Mouse (Mus musculus) gastrocnemius, postnatal 14 days (tissue): ENCODE results near the gene Hmga2. TPM values are rescaled to one million over a fixed set of nuclear protein-coding genes. Genes with fewer than 3 reads are reported as not detected.

Experiments
- DNase-seq: peaks from one replicate; pipeline ENCODE4 v3.0.0; 2021; ENCODE audit warnings: mixed read lengths
- intact Hi-C: fragments of 180-260 bp; cut with DNase I; formaldehyde crosslinking; loops from one replicate; pipeline ENCODE4 v1.15.1; 2025; ENCODE audit warnings: low total_unique reads
- long read RNA-seq, 2 experiments: library from polyadenylated mRNA; stranded (forward); transcript quantifications; one replicate each; pipeline ENCODE4 v2.0.0; 2021
- total RNA-seq, 2 experiments: library from RNA; stranded (reverse); gene quantifications; 2 replicates each; pipeline ENCODE4 v1.2.3; 2021

The Hmga2 gene
- under 1 TPM in 1 of 2 experiments, not detected in 1; 0.06 TPM for total RNA-seq
- long read RNA-seq, experiment 1 = 0 reads
- long read RNA-seq, experiment 2 = 0 reads

DNA sequence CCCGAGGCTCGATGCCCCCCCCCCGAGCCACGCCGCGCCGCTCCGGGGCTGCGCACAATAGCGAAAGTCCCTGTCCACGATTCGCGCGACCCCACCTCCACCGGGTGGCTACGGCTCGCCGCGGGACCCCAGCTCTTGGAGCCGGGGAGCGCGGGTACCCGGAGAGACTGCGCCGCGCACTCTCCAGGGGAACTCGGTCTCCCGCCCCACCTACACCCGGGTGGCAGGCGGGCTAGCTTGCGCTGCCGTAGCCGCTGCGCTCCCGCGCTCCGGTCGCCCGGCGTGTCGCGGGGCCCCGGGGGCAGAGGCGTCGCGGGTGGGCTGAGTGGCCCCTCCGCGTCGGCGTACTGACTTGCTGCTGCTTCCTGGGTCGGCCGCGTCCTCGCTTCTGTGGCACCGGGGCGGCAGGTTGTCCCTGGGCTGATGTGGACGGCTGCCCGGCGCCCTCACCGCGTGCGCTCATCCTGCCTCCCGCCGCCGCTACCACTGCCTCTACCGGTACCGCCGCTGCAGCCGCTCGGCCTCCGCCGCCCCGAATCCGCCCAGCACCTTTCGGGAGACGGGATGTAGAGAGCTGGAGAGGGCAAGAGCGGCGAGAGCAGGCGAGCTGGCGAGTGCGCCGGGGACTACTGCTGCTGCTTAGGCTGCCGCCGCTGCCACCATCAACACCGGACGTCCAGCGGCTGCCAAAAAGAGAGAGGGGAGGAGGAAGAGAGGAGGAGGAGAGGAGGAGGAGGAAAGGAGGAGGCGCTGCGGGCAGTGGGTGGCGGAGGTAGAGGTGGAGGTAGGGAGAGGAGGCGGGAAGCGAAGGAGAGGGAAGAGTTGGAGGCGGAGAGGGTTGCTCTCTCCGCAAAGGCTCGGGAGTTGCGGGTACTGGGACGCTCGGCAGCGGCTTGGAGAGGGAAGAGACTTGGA, at the start of gene Hmga2:
Gene Hmga2 (minus strand): TSS at position 869 of the 915 bp plus-strand sequence.
- peak; percentile 35 for DNase-seq
- intact Hi-C loops = no loop called here

DNA sequence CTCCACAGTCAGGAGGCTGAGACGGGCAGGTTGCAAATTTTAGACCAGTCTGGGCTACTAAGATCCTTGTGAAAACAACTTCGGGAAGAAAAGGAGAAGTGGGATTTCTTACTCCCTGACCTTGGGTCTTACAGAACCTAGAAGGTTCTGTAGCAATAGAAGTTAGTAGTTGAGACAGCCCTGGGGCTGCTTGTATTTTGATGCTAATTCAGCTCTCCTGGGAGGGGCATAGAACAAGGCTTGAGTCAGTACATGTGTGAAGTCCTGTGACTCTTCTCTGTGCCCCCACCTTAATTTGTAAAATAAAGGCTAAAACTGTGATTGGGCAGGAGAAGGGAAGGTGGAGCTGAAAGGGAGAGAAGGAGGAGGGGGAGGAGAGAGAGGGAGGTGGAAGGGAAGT, 46.7 kb upstream of the Hmga2 start:
- DNase-seq = no peak
- intact Hi-C loops = no loop called here

DNA sequence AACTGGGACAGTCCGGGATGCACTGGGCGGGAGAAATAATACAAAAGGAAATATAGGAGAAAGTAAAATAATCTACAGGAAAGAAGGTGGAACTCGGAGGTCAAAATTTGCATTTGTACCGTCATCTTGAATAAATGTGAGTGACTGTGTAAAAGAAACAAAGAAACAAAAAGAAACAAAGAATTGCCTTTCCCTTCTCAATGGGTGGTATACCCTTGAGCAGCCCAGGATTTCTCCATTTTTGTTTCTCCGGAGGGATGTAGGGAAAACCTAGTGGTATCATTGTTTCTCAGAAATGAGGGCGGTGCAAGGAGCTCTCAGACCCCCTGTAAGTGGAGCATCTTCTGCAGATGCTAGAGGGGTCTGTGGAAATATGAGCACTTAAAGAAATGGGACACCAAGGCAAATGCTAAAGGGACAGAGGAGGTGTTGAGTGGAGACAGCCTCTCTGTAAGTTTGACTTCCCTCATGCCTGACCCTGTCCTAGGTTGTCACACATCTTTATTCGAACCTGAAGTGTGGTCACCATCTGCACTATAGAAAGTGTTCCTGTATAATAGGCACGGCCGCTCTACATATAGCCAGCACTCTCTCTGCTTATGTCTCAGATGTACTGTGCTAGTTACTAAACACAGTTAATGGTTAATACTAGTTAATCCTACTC, 45.8 kb upstream of the Hmga2 start:
- intact Hi-C loops = no loop called here
- DNase-seq = no peak

DNA sequence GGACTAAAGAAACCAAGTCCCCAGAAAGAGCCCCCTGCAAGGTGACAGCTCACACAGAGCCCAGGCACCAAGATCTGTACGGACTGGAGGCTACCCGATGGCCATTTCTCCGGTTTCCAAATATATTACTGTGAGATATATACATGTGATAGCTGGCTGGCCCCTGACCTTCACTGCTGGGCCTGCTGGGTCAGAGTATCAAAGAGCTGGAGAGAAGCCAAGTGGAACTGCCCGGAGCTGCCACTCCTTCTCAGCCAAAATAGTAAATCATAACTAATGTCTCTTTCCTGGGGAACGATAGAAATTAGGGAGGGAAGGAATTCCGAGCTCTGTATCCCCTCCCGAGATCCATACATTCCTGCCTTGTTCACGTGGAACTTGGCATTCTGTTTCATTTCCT, 40.0 kb upstream of the Hmga2 start:
- no peak for DNase-seq
- intact Hi-C loops = no loop called here

DNA sequence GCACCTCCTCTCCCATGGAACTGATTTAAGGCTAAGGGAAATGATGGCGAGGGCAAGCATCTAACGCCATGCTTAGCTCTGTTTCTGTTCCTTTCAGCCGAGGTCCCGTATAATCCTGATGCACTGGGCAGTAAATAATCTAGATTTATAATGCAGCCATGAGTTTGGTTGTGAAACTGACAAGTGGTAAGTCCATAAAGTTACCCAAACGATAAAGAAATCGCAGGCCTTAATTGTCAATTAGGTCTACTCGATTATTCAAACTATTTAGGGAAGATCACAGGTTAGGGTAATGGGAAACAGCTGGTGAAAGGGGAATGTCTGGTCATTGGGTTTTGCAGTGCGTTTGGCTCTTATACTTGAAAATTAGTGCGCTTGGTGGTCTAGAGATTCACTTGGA, 37.5 kb upstream of the Hmga2 start:
- intact Hi-C loops = no loop called here
- DNase-seq = no peak

DNA sequence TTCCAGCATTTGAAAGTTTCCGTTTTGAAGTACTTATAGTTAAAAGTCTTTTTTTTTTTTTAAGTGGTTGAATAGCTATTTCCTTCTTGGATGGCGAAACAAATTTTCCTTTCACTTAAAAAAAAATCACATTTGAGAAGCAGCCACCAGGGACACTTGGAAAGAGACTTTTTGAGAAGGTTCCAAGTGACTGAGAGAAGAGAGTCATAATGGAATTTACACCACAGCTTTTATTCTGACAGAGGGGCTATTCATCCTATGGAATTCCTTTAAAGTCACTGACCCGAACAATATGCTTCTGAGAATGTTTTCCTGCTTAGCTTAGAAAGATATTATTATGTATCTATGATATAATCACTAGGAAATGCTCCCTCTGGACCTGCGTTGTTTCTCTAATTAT, 36.7 kb upstream of the Hmga2 start:
- no peak for DNase-seq
- intact Hi-C loops = no loop called here

DNA sequence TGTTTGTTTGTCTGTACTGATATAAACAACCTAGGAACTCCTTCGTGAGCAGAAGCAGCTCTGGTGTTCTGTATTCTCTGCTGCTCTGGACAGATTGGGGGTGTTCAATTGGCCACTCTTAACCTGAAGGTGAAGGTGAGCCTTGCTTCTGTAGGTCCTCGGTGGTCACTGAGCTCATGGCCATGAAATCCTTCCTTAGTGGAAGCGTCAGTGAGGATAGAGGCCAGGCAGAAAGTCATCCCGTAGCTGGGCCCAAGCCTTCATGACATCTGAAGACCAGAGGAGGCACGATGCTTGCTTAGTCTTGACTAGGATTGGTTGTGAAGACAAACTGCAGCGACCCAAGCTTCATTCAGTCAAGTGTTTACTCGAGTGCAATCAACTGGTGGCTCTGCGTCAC, 35.9 kb upstream of the Hmga2 start:
- DNase-seq = no peak
- intact Hi-C loops = no loop called here

DNA sequence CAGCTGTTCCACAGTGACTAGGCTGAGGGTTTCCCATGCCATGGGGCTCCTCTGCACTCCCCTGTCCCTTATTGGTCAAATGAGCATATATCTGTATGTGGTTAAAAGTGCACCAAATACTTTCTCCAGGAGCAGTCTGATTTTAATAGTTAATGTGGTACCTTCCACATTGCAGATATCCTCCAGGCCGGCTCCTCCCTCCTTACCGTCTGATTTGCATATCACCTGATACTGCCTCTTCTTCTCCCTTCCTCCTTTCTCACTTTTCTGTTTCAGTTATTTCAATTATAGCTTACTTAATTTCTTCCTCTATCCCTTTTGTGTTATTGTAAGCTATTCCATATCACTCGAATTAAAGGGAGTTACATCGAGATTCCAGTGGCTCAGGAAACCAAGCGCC, 27.7 kb upstream of the Hmga2 start:
- DNase-seq = no peak
- intact Hi-C loops = no loop called here

DNA sequence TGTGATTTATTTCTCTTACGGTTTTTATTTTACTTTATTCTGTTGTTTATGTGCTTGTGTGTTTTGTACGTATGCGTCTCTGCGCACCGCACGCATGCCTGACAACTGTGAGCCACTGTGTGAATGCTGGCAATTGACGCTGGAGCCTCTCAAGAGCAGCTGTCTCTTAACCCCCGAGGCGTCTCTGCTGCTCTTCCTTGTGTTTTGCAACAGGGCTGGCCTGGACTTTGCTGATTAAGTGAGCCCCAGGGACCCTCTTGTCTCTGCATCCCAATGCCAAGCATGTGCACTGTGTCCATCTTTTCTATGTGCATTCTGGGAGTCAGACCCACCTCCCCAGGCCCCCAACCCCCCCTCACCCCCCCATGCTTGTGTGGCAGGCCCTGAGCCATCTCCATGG, 24.5 kb upstream of the Hmga2 start:
- peak; percentile 12 for DNase-seq
- intact Hi-C loops = no loop called here

DNA sequence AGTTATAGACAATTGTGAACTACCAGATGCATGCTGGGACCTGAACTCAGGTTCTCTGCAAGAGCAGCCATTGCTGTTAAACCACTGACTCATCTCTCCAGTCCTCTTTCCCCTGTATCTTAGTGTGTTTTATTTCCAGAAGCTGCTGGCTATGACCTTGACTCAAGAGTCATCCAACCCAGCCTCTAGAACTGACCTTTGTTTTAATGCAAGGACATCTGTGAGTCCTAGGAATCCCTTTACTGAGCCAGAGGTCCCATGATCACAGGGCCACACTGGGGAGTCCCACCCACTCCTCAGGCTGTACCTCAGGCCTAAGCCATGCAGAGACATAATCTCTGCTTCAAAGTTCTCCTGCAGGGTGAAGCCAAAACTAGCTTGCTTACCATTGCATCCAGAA, 21.8 kb upstream of the Hmga2 start:
- DNase-seq = no peak
- intact Hi-C loops = no loop called here

DNA sequence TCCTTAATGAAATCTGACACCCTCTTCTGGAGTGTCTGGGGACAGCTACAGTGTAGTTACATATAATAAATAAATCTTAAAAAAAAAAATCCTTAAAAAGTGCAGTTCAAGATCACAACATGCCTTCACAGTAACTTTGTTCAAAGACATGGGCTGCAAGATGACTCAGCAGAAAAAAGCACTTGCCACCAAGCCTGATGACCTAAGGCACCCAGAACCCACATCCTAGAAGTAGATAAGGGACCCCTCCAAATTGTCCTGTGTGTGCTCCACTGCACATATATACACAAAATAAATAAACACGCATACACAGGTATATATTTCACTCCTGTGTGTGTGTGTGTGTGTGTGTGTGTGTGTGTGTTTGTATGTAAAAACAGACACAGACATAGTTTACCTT, 18.4 kb upstream of the Hmga2 start:
- DNase-seq = no peak
- intact Hi-C loops = no loop called here

DNA sequence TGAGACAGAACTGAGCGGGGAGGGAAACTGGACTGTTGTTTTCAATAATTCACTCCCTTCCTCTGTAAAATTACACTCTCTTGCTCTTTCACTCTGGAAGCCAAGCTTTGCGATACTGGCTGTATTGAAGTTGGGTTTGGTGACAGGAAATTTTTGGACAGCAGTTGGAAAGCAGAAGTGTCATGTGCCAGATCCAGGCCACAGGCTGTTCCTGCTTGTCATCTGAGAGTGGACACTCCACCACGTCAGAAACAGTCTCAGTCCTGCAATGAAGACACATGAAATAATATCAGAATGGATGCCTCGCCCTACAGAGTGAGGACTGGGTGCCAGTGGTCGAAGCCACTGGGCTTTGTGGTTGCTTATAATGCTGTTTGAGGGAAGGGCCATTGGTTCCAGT, 15.2 kb upstream of the Hmga2 start:
- no peak for DNase-seq
- intact Hi-C loops = no loop called here

DNA sequence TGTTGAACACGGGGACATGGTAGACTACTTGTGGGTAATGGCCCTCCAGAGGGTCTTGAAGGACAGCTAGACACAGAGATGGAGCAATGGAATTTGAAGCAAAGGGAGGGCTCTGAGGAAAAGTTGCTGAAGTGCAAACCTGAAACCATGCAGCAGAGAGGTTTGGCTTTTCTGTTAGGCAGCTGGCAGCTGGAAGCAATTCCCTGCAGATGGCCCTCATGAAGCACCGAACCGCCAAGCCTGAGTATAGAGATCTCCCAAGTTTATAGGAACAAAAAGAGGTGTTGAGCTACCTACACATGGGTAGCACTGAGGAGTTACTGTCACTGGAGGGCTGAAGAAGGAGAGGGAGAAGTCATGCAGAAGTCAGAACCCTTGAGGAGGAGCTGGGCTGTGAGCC, 13.3 kb upstream of the Hmga2 start:
- no peak for DNase-seq
- intact Hi-C loops = no loop called here

DNA sequence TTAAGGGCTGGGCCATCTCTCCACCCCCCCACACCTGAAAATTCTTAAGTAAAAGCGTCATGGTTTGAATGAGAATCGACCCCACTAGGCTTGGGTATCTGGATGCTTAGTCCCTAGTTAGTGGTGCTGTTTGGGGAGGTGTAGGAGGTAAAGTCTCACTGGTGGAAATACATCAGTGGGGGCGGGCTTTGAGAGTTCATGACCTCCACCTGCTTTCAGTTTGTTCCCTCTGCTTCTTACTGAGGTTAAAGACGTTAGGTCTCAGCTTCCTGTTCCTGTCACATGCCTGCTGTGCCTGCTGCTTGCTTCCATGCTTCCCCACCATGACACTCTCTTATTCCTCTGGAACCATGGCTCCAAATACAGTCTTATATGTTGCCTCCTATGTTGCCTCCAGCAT, 12.3 kb upstream of the Hmga2 start:
- no peak for DNase-seq
- intact Hi-C loops = no loop called here

DNA sequence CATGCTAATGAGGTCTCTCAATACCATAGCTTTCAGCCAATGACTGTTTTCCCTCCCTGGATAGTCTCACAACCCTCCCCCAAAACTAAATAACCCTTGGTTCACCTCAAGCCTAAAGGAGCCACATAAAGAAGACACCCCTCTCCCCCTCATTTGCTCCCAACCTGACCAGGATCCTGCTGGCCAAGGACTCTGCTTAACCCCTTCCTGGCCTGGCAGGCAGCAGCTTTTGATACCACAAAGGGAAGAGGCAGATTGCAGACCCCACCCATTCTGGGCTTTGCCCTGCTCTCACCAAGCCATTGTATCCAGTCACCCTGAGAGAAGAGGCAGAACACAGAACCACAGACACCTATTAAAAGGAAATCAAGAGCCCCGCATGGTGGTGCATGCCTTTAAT, 11.6 kb upstream of the Hmga2 start:
- DNase-seq = no peak
- intact Hi-C loops = no loop called here

DNA sequence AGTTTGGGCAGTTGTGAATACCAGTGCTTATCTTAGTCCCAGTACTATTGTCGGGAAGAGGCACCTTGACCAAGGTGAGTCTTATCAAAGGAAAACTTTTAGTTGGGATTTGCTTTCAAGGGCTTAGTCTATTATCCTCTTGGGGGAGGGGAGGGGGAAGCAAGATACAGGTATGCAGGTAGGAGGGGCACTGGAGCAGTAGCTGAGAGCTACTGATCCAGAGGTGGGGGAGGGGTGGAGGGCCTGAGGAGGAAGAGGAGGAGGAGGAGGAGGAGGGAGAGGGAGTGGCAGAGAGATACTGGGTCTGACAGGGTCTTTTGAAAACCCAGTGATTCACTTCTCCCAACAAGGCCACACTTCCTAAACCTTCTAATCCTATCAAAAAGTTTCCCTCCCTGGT, 9.2 kb upstream of the Hmga2 start:
- intact Hi-C loops = no loop called here
- no peak for DNase-seq

DNA sequence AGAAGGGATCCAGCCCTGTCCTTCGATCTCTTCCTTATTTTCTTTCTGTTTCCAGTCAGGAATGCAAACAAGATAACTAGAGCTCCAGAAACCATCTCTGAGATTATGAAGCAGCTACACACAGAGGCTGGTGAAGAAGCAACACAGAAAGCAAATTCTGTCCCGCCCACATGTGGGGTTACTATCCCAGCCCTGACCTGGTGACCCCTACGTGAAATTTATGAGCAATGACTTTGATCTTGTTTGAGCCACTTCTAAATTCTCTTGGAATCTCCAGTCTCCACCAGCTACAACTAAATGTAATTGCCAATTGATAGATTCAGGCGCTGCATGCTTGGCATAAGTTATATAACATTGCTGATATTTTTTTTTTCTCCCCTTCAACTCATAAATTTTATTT, 7.9 kb upstream of the Hmga2 start:
- no peak for DNase-seq
- intact Hi-C loops = no loop called here

DNA sequence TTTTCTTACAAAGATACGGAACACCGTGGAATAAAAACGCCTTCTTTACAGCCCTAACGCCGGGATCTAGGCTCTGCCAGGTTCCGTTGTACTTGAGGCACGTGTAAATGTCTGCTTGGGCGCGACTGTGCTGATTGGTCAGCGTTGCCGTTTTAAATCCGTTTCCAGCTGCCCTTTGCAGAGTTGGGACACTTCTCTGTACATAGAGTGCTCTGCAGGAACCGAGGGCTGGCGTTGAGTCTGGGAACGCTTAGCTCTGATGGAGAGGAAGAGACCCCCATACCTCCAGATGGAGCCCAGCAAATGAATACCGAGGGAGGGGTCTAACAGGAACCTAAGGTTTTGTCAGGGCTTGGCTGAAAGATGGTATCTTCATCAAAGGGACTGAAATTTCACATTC, 1.9 kb upstream of the Hmga2 start:
- no peak for DNase-seq

DNA sequence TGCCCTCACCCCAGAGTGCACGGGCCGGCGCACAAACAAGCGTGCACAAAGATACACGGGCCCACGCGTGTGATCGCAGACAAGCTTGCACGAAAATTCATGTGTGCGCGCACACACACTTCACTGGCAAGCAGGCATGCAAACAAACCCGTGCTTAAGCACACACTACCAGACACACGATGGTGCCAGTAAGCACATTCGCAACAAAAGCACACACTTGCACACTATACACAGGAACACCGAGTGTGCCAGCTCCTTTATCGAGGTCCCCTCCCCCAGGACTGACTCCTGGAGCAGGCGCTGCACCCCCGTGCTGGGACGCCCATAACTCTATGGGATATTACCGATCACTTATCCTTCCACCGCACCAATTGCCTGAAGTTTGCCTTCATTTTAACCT, 1.2 kb upstream of the Hmga2 start:
- DNase-seq = no peak
- intact Hi-C loops = no loop called here

More for the DNA sequence above, 1.9 kb upstream of the Hmga2 start:
- intact Hi-C loops = no loop called here

DNA sequence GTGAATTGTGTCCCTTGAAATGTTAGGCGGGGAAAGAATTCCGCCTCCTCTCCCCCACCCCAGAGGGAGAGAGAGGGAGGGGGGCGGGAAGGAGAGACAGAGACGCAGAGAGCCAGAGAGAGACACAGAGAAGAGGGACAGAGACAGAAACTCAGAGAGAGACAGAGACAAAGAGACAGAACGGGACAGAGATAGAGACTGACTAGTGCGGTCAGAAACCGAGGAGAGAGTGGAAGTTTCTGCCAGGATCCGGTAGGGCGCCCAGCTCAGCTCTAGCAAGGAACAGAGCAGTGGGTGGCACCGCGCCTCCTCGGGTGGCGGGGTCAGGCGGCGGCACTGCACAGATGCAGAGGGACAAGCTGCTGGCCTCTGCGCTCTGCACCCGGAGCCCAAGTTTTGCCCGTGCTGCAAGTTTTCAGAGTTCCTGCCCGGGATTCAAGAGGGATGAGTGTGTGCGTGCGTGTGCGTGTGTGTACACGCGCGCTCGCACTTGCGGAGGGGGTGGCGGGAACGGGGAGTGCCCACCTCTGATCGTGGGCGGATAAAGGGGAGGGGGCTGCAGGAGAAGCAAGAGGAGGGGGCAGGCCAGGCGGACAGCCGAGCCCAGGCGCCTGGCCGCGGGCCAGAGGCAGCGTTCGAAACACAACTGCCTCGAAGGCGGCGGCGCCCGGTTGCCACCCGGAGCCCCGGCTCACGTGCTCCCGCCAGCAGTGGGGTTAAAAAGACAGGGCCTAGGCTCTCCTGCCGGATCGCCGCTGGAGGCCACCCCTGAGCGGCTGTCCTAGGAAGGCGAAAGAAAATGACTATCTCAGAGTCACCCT, 457 bp upstream of the Hmga2 start:
- DNase-seq = peak; percentile 38
- intact Hi-C loops = no loop called here
